Mouse (Mus musculus): ENCODE data around the gene Kpna7. TPM values are rescaled to one million over a fixed set of nuclear protein-coding genes. Genes with fewer than 3 reads are reported as not detected.
A peak's percentile ranks its signal among the peaks of the same experiment; 100 is the strongest.

Kpna7 gene
- polyA plus RNA-seq, 1 experiment from 2014 or later = not detected

DNA sequence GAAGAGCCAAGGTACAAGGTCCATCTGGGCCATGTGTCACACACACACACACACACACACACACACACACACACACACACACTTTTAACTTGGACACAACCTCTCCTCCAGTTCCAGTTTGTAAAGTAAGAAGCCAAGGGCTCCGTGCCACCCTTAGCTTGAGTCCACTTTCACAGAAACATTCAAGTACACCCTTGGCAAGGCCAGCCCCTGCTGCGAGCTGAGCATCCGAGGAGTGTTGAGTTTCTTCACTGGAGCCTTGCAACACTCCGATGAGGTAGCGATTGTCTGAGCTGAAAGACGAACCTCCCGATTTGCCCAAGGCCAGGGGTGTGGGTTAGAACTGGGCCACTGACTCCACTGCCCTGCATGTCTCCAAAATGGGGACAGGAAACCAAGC lies 138.9 kb downstream of the Kpna7 start:
- Histone ChIP-seq H3K9me3 (ENCODE audit: low read length) (no peaks in the 10 kb centered on the region), H3K36me3 (replicated peaks; ENCODE audit: insufficient read depth, low read length) (no peaks in the 10 kb centered on the region), H3K9ac (replicated peaks) (no peak overlapping the region), H3K4me3 (ENCODE audit: low read depth, low read length) (no peak overlapping the region), H3K27ac (ENCODE audit: low read depth) (no peak overlapping the region), H3K4me2 (ENCODE audit: low read depth, low read length) (no peak overlapping the region), H3K4me1 (ENCODE audit: insufficient read depth) (peaks cover 27% of the 10 kb centered on the region), H3K27me3 (ENCODE audit: insufficient read depth, low read length) (no peaks in the 10 kb centered on the region)
- 68% methylated on average over 7 of the region's 7 CpGs for WGBS (ENCODE audit: insufficient replicate concordance)
- TF ChIP-seq EP300 (IDR thresholded peaks at IDR 0.05; ENCODE audit: low read depth) (no peak), CTCF (IDR thresholded peaks at IDR 0.05; ENCODE audit: low read depth) (no peak)
- ATAC-seq = peak; percentile 34; the same call in 1 of the 2 replicates
- DNase-seq = no peak

DNA sequence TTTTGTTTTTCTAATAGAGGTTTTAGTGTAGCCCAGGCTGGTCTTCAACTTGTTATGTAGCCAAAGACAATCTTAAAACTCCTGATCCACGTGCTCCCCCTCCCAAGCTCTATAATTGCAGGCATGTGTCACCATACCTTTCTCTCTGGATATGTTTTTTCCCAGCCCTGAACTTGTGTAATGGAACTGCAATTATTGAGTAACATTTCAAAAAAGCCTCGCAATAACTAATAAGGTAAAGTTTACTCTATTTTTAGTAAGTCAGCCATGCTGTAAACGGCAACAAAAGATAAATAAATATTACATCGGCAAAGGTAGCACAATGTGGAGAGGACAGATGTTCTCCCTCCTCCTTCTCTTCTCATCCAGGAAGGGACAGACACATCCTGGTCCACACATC lies 139.5 kb downstream of the Kpna7 start:
- 42% methylated on average over 4 of the region's 4 CpGs for WGBS (ENCODE audit: insufficient replicate concordance)
- no peaks in the 10 kb centered on the region for H3K9me3 ChIP-seq (ENCODE audit: low read length)
- H3K4me2 ChIP-seq (ENCODE audit: low read depth, low read length) = no peak overlapping the region
- peaks cover 27% of the 10 kb centered on the region for H3K4me1 ChIP-seq (ENCODE audit: insufficient read depth)
- DNase-seq (no peak), ATAC-seq (peak; percentile 65)
- no peak overlapping the region for H3K27ac ChIP-seq (ENCODE audit: low read depth)
- no peak overlapping the region for H3K4me3 ChIP-seq (ENCODE audit: low read depth, low read length)
- H3K9ac ChIP-seq (replicated peaks) = no peak overlapping the region
- no peaks in the 10 kb centered on the region for H3K27me3 ChIP-seq (ENCODE audit: insufficient read depth, low read length)
- H3K36me3 ChIP-seq (replicated peaks; ENCODE audit: insufficient read depth, low read length) = no peaks in the 10 kb centered on the region
- TF ChIP-seq EP300 (IDR thresholded peaks at IDR 0.05; ENCODE audit: low read depth) (no peak), CTCF (IDR thresholded peaks at IDR 0.05; ENCODE audit: low read depth) (no peak)

DNA sequence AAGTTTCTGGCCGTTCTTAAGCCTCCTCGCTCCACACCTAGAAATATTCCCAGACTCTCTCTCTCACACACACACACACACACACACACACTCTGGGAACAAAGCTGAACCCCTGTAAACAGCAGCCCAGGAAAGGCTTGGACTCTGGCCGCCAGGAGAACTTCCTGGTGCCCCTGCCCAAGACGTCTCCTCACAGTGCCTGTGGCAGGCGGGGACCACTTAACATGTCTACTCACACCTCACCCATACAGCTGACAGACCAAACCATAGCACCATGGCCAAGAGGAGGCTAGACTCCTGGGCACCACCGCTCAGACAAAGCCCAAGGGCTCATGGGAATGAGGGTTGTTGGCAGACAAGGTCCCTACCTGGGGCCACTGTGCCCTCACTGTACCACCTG lies 140.5 kb downstream of the Kpna7 start:
- no peak for ATAC-seq
- H3K9ac ChIP-seq (replicated peaks) = no peak overlapping the region
- 72% methylated on average over 6 of the region's 6 CpGs for WGBS (ENCODE audit: insufficient replicate concordance)

DNA sequence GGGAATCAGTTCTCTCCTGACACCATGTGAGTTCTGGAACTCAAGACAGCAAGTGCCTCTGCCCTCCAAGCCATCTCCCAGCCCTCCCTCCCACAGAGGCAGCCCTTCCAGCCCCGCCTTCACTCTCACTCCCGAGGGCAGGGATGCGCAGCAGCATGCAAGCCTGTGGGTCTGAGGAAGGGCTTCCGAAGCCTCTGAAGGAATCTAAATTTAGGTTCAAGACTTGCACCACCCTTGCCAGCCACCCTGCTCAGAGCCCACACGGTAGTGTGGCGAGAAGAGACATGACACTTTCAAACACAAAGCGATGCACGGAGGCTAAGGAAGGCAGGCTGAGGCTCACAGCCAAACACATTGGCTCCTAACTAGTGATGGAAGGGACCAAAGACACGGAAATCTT lies 141.4 kb downstream of the Kpna7 start:
- Histone ChIP-seq H3K36me3 (replicated peaks; ENCODE audit: insufficient read depth, low read length) (no peaks in the 10 kb centered on the region), H3K4me2 (ENCODE audit: low read depth, low read length) (no peak overlapping the region), H3K27me3 (ENCODE audit: insufficient read depth, low read length) (no peaks in the 10 kb centered on the region), H3K9me3 (ENCODE audit: low read length) (no peaks in the 10 kb centered on the region), H3K9ac (replicated peaks) (no peak overlapping the region), H3K4me1 (ENCODE audit: insufficient read depth) (peaks cover 28% of the 10 kb centered on the region), H3K27ac (ENCODE audit: low read depth) (no peak overlapping the region), H3K4me3 (ENCODE audit: low read depth, low read length) (no peak overlapping the region)
- 71% methylated on average over 9 of the region's 9 CpGs for WGBS (ENCODE audit: insufficient replicate concordance)
- no peak for ATAC-seq
- TF ChIP-seq EP300 (IDR thresholded peaks at IDR 0.05; ENCODE audit: low read depth) (no peak), CTCF (IDR thresholded peaks at IDR 0.05; ENCODE audit: low read depth) (no peak)
- DNase-seq = no peak

More for the DNA sequence above, 140.5 kb downstream of the Kpna7 start:
- H3K4me2 ChIP-seq (ENCODE audit: low read depth, low read length) = no peak overlapping the region
- no peak for DNase-seq
- no peak overlapping the region for H3K4me3 ChIP-seq (ENCODE audit: low read depth, low read length)
- peaks cover 27% of the 10 kb centered on the region for H3K4me1 ChIP-seq (ENCODE audit: insufficient read depth)
- H3K27me3 ChIP-seq (ENCODE audit: insufficient read depth, low read length) = no peaks in the 10 kb centered on the region
- no peak overlapping the region for H3K27ac ChIP-seq (ENCODE audit: low read depth)
- no peaks in the 10 kb centered on the region for H3K9me3 ChIP-seq (ENCODE audit: low read length)
- TF ChIP-seq CTCF (IDR thresholded peaks at IDR 0.05; ENCODE audit: low read depth) (no peak), EP300 (IDR thresholded peaks at IDR 0.05; ENCODE audit: low read depth) (no peak)
- no peaks in the 10 kb centered on the region for H3K36me3 ChIP-seq (replicated peaks; ENCODE audit: insufficient read depth, low read length)

DNA sequence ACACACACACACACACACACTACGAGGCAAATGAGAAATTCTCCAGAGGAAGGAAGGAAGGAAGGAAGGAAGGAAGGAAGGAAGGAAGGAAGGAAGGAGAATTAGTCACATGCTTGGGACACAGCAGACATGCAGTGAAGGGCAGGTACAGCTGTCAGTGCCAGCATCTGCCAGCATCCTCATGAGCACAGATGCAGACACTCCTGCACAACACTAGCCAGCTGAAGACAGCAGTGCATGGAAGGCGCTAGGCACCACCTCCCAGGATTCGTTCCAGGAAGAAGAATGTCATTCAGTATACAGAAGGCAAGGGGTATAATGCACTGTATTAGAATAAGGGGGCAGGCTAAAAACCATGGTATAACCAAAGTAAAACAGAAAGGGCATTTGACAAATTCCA lies 142.9 kb downstream of the Kpna7 start:
- TF ChIP-seq CTCF (IDR thresholded peaks at IDR 0.05; ENCODE audit: low read depth) (no peak), EP300 (IDR thresholded peaks at IDR 0.05; ENCODE audit: low read depth) (no peak)
- 69% methylated on average over 3 of the region's 3 CpGs for WGBS (ENCODE audit: insufficient replicate concordance)
- Histone ChIP-seq H3K4me1 (ENCODE audit: insufficient read depth) (peaks cover 30% of the 10 kb centered on the region), H3K27ac (ENCODE audit: low read depth) (no peak overlapping the region), H3K36me3 (replicated peaks; ENCODE audit: insufficient read depth, low read length) (no peaks in the 10 kb centered on the region), H3K9ac (replicated peaks) (no peak overlapping the region), H3K27me3 (ENCODE audit: insufficient read depth, low read length) (no peaks in the 10 kb centered on the region), H3K9me3 (ENCODE audit: low read length) (no peaks in the 10 kb centered on the region), H3K4me2 (ENCODE audit: low read depth, low read length) (no peak overlapping the region), H3K4me3 (ENCODE audit: low read depth, low read length) (no peak overlapping the region)
- DNase-seq (no peak), ATAC-seq (no peak)

DNA sequence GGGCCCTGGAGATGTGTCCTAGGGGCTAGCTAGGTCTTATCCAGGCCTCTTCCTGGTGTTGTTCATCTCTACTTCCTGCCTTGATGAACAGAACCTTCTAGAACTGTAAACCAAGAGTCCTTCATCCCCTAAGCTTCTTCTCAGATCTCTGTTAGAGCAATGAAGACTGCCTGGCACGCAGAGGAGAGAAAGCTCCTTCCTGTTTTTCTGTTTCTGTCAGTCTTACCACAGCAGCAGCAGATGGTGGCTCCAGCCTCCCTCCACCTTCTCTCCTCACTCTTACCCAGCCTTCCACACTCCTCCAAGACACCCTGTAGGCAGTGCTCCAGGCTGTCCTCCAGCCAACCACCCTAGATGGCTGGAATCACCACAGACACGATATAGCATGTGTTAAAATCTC lies 146.5 kb downstream of the Kpna7 start:
- no peak for TF ChIP-seq CTCF (IDR thresholded peaks at IDR 0.05; ENCODE audit: low read depth)
- TF ChIP-seq EP300 (IDR thresholded peaks at IDR 0.05; ENCODE audit: low read depth) = no peak
- ATAC-seq (no peak), DNase-seq (no peak)
- Histone ChIP-seq H3K4me1 (ENCODE audit: insufficient read depth) (peaks cover 5% of the 10 kb centered on the region), H3K27me3 (ENCODE audit: insufficient read depth, low read length) (no peaks in the 10 kb centered on the region), H3K36me3 (replicated peaks; ENCODE audit: insufficient read depth, low read length) (no peaks in the 10 kb centered on the region), H3K9me3 (ENCODE audit: low read length) (no peaks in the 10 kb centered on the region), H3K9ac (replicated peaks) (no peak overlapping the region), H3K4me2 (ENCODE audit: low read depth, low read length) (no peak overlapping the region), H3K27ac (ENCODE audit: low read depth) (no peak overlapping the region), H3K4me3 (ENCODE audit: low read depth, low read length) (no peak overlapping the region)
- WGBS (ENCODE audit: insufficient replicate concordance) = 47% methylated on average over 2 of the region's 2 CpGs

Other genes with a start within 250 kb of the Kpna7 start
- 2.1 and 2.2 TPM in 2 replicates for gene Smurf1, start 118.2 kb downstream of the Kpna7 start, polyA plus RNA-seq (2015; fragmentation: Nextera tagmentation; extraction: Ambion mirVana)
- gene Gm4871, start 51.3 kb downstream of the Kpna7 start, polyA plus RNA-seq (2015; fragmentation: Nextera tagmentation; extraction: Ambion mirVana) = not detected in 2 replicates
- not detected in 2 replicates for gene 1700018F24Rik, start 41.0 kb downstream of the Kpna7 start, polyA plus RNA-seq (2015; fragmentation: Nextera tagmentation; extraction: Ambion mirVana)
- gene Arpc1a, start 200 bp downstream of the Kpna7 start, polyA plus RNA-seq (2015; fragmentation: Nextera tagmentation; extraction: Ambion mirVana) = 49.1 and 51.1 TPM in 2 replicates
- gene Arpc1b, start 30.2 kb upstream of the Kpna7 start, polyA plus RNA-seq (2015; fragmentation: Nextera tagmentation; extraction: Ambion mirVana) = 157 and 181 TPM in 2 replicates
- 32.5 and 34.0 TPM in 2 replicates for gene Pdap1, start 56.2 kb upstream of the Kpna7 start, polyA plus RNA-seq (2015; fragmentation: Nextera tagmentation; extraction: Ambion mirVana)
- gene Bud31, start 56.3 kb upstream of the Kpna7 start, polyA plus RNA-seq (2015; fragmentation: Nextera tagmentation; extraction: Ambion mirVana) = 94.8 and 97.2 TPM in 2 replicates
- gene Ptcd1, start 83.1 kb upstream of the Kpna7 start, polyA plus RNA-seq (2015; fragmentation: Nextera tagmentation; extraction: Ambion mirVana) = 4.4 and 5.5 TPM in 2 replicates
- gene Cpsf4, start 83.2 kb upstream of the Kpna7 start, polyA plus RNA-seq (2015; fragmentation: Nextera tagmentation; extraction: Ambion mirVana) = 18.1 and 19.3 TPM in 2 replicates
- gene Atp5j2, start 108.0 kb upstream of the Kpna7 start, polyA plus RNA-seq (2015; fragmentation: Nextera tagmentation; extraction: Ambion mirVana) = 411 and 425 TPM in 2 replicates
- 5.0 and 5.5 TPM in 2 replicates for gene Zkscan14, start 117.8 kb upstream of the Kpna7 start, polyA plus RNA-seq (2015; fragmentation: Nextera tagmentation; extraction: Ambion mirVana)
- gene Zkscan5, start 120.5 kb upstream of the Kpna7 start, polyA plus RNA-seq (2015; fragmentation: Nextera tagmentation; extraction: Ambion mirVana) = 2.8 and 3.8 TPM in 2 replicates
- gene Zfp655, start 147.7 kb upstream of the Kpna7 start, polyA plus RNA-seq (2015; fragmentation: Nextera tagmentation; extraction: Ambion mirVana) = 25.4 and 27.4 TPM in 2 replicates
- 0.22 and 0.25 TPM in 2 replicates for gene Zscan25, start 196.5 kb upstream of the Kpna7 start, polyA plus RNA-seq (2015; fragmentation: Nextera tagmentation; extraction: Ambion mirVana)

Data from liver, postnatal 0 days (tissue).